Mouse (Mus musculus) liver, embryonic 13.5 days (tissue): ENCODE measurements around the gene Arpc1b. TPM values are rescaled to one million over a fixed set of nuclear protein-coding genes. Genes with fewer than 3 reads are reported as not detected.
"Not testable (repeated sequence)": the region's sequence is repeated elsewhere in the genome, so short reads cannot be mapped to it uniquely, and the experiment has no call there.

ENCODE experiments used
- ATAC-seq: fragments of 200-750 bp; cut with Nextera tagmentation; 2 replicates; pipeline ENCODE4 v1.8.0; 2017; ENCODE audit warnings: low read depth, mild to moderate bottlenecking, moderate number of reproducible peaks, moderate library complexity
- DNase-seq: peaks from one replicate; pipeline ENCODE4 v3.0.0; 2022
- H3K27ac ChIP-seq: fragments of 300-500 bp; sonication (generic); 2 replicates; pipeline ENCODE4 v1.5.1; 2015; ENCODE audit warnings: moderate library complexity, mild to moderate bottlenecking, inconsistent platforms
- H3K27me3 ChIP-seq: fragments of 300-500 bp; sonication (generic); 2 replicates; pipeline ENCODE4 v1.6.1; 2015; ENCODE audit warnings: mild to moderate bottlenecking, inconsistent platforms
- H3K36me3 ChIP-seq: fragments of 300-500 bp; sonication (generic); 2 replicates; pipeline ENCODE4 v1.6.1; 2015; ENCODE audit warnings: mild to moderate bottlenecking, inconsistent platforms
- H3K4me1 ChIP-seq: fragments of 300-500 bp; sonication (generic); replicated peaks from 2 replicates; pipeline ENCODE4 v1.6.1; 2015; ENCODE audit warnings: inconsistent platforms
- H3K4me2 ChIP-seq: fragments of 300-500 bp; sonication (generic); 2 replicates; pipeline ENCODE4 v1.6.1; 2015; ENCODE audit warnings: inconsistent platforms, mild to moderate bottlenecking, moderate library complexity
- H3K4me3 ChIP-seq: fragments of 300-500 bp; sonication (generic); replicated peaks from 2 replicates; pipeline ENCODE4 v1.5.1; 2015; ENCODE audit warnings: mild to moderate bottlenecking, inconsistent platforms
- H3K9ac ChIP-seq: fragments of 300-500 bp; sonication (generic); 2 replicates; pipeline ENCODE4 v1.6.1; 2015; ENCODE audit warnings: mild to moderate bottlenecking, inconsistent platforms
- H3K9me3 ChIP-seq: fragments of 300-500 bp; sonication (generic); replicated peaks from 2 replicates; pipeline ENCODE4 v1.6.1; 2016; ENCODE audit warnings: inconsistent platforms
- WGBS: fragments of 180-500 bp; shearing (Covaris S2); methylation state at CpG from one replicate; pipeline ENCODE4 v1.1.7; 2015; ENCODE audit not compliant: insufficient replicate concordance; 5-methylcytosine and 5-hydroxymethylcytosine counted together
- polyA plus RNA-seq: library from polyadenylated mRNA; unstranded; fragments of >200 nt; fragmentation: Nextera tagmentation; extraction: Ambion mirVana; gene quantifications from 2 replicates; pipeline ENCODE4 v1.2.1, GENCODE M21; 2015

Gene Arpc1b
- polyA plus RNA-seq, 1 experiment from 2014 or later: 163 TPM

GRCm38 (mm10) chr5:145088186-145088585 is 25.8 kb upstream of the Arpc1b start:
- no peak overlapping the region for H3K9ac ChIP-seq
- no peaks in the 10 kb centered on the region for H3K9me3 ChIP-seq
- H3K36me3 ChIP-seq: peaks cover 38% of the 10 kb centered on the region
- no peak overlapping the region for H3K27ac ChIP-seq
- peaks cover 24% of the 10 kb centered on the region for H3K4me1 ChIP-seq
- DNase-seq (no peak), ATAC-seq (no peak)
- 86% methylated on average over 2 of the region's 2 CpGs for WGBS
- H3K27me3 ChIP-seq: no peaks in the 10 kb centered on the region
- no peak overlapping the region for H3K4me3 ChIP-seq
- no peak overlapping the region for H3K4me2 ChIP-seq

GRCm38 (mm10) chr5:145089878-145090277 is 24.1 kb upstream of the Arpc1b start:
- 48% methylated on average over 3 of the region's 3 CpGs for WGBS

GRCm38 (mm10) chr5:145096195-145096594 is 17.8 kb upstream of the Arpc1b start:
- Histone ChIP-seq H3K9me3 (no peaks in the 10 kb centered on the region), H3K4me3 (no peak overlapping the region), H3K9ac (no peak overlapping the region), H3K27ac (no peak overlapping the region), H3K4me2 (no peak overlapping the region), H3K36me3 (peaks cover 97% of the 10 kb centered on the region), H3K4me1 (no peaks in the 10 kb centered on the region), H3K27me3 (no peaks in the 10 kb centered on the region)
- WGBS: 73% methylated on average over 4 of the region's 4 CpGs
- DNase-seq: no peak
- ATAC-seq: no peak

More at GRCm38 (mm10) chr5:145089878-145090277, 24.1 kb upstream of the Arpc1b start:
- no peak for ATAC-seq
- Histone ChIP-seq H3K27ac (no peak overlapping the region), H3K4me3 (no peak overlapping the region), H3K36me3 (peaks cover 54% of the 10 kb centered on the region), H3K4me1 (peaks cover 17% of the 10 kb centered on the region), H3K9ac (no peak overlapping the region), H3K27me3 (no peaks in the 10 kb centered on the region), H3K4me2 (no peak overlapping the region), H3K9me3 (no peaks in the 10 kb centered on the region)
- DNase-seq: no peak

GRCm38 (mm10) chr5:145098340-145098821 is 15.6 kb upstream of the Arpc1b start:
- ATAC-seq (no peak; the same call in 1 of the 2 replicates), DNase-seq (no peak)
- H3K9ac ChIP-seq: no peak overlapping the region
- H3K4me2 ChIP-seq: no peak overlapping the region
- H3K27ac ChIP-seq: no peak overlapping the region
- no peaks in the 10 kb centered on the region for H3K27me3 ChIP-seq
- H3K4me1 ChIP-seq: no peaks in the 10 kb centered on the region
- 55% methylated on average over 10 of the region's 10 CpGs for WGBS
- H3K36me3 ChIP-seq: peaks cover 95% of the 10 kb centered on the region
- no peak overlapping the region for H3K4me3 ChIP-seq
- no peaks in the 10 kb centered on the region for H3K9me3 ChIP-seq

GRCm38 (mm10) chr5:145100960-145101359 is 13.1 kb upstream of the Arpc1b start:
- Histone ChIP-seq H3K27me3 (no peaks in the 10 kb centered on the region), H3K4me3 (no peak overlapping the region), H3K4me1 (no peaks in the 10 kb centered on the region), H3K27ac (no peak overlapping the region), H3K36me3 (peaks cover 96% of the 10 kb centered on the region), H3K4me2 (no peak overlapping the region), H3K9ac (no peak overlapping the region), H3K9me3 (no peaks in the 10 kb centered on the region)
- DNase-seq (no peak), ATAC-seq (no peak)
- WGBS: 83% methylated on average over 9 of the region's 9 CpGs

- WGBS: 89% methylated on average over 11 of the region's 11 CpGs
- H3K9me3 ChIP-seq, H3K4me2 ChIP-seq, ATAC-seq, H3K27me3 ChIP-seq, DNase-seq, H3K4me1 ChIP-seq, H3K4me3 ChIP-seq, H3K27ac ChIP-seq, H3K9ac ChIP-seq: not testable (repeated sequence)
- peaks cover 96% of the 10 kb centered on the region for H3K36me3 ChIP-seq
These were observed 12.6 kb upstream of the Arpc1b start for GRCm38 (mm10) chr5:145101451-145101850.

- peak; percentile 49; the same call in 1 of the 2 replicates for ATAC-seq
- Histone ChIP-seq H3K4me3 (no peak overlapping the region), H3K27ac (no peak overlapping the region)
These were observed 11.3 kb upstream of the Arpc1b start for GRCm38 (mm10) chr5:145102706-145103105.

GRCm38 (mm10) chr5:145104328-145104727 is 9.7 kb upstream of the Arpc1b start:
- Histone ChIP-seq H3K9me3 (no peaks in the 10 kb centered on the region), H3K4me3 (no peak overlapping the region), H3K27ac (no peak overlapping the region), H3K36me3 (peaks cover 95% of the 10 kb centered on the region), H3K4me2 (no peak overlapping the region), H3K4me1 (peaks cover 6% of the 10 kb centered on the region), H3K9ac (no peak overlapping the region), H3K27me3 (no peaks in the 10 kb centered on the region)
- ATAC-seq: no peak
- WGBS: 90% methylated on average over 9 of the region's 9 CpGs
- no peak for DNase-seq

More at GRCm38 (mm10) chr5:145102706-145103105, 11.3 kb upstream of the Arpc1b start:
- no peaks in the 10 kb centered on the region for H3K4me1 ChIP-seq
- WGBS: 43% methylated on average over 4 of the region's 4 CpGs
- no peak overlapping the region for H3K4me2 ChIP-seq
- H3K9ac ChIP-seq: no peak overlapping the region
- no peak for DNase-seq
- H3K9me3 ChIP-seq: no peaks in the 10 kb centered on the region
- H3K36me3 ChIP-seq: peaks cover 97% of the 10 kb centered on the region
- no peaks in the 10 kb centered on the region for H3K27me3 ChIP-seq

GRCm38 (mm10) chr5:145105694-145106275 is 8.2 kb upstream of the Arpc1b start:
- H3K36me3 ChIP-seq: peaks cover 95% of the 10 kb centered on the region
- 89% methylated on average over 9 of the region's 9 CpGs for WGBS
- no peak overlapping the region for H3K27ac ChIP-seq
- DNase-seq (no peak), ATAC-seq (no peak)
- no peaks in the 10 kb centered on the region for H3K9me3 ChIP-seq
- H3K9ac ChIP-seq: no peak overlapping the region
- peaks cover 20% of the 10 kb centered on the region for H3K4me1 ChIP-seq
- no peak overlapping the region for H3K4me3 ChIP-seq
- no peaks in the 10 kb centered on the region for H3K27me3 ChIP-seq
- no peak overlapping the region for H3K4me2 ChIP-seq

GRCm38 (mm10) chr5:145110401-145110800 is 3.6 kb upstream of the Arpc1b start:
- DNase-seq (no peak), ATAC-seq (no peak)
- Histone ChIP-seq H3K27me3 (peaks cover 3% of the 10 kb centered on the region; the same call in 1 of the 2 replicates), H3K9me3 (no peaks in the 10 kb centered on the region), H3K9ac (no peak overlapping the region), H3K36me3 (peaks cover 55% of the 10 kb centered on the region), H3K4me1 (peaks cover 41% of the 10 kb centered on the region), H3K4me2 (no peak overlapping the region), H3K4me3 (no peak overlapping the region), H3K27ac (no peak overlapping the region)
- 58% methylated on average over 6 of the region's 6 CpGs for WGBS

- Histone ChIP-seq H3K9me3 (no peaks in the 10 kb centered on the region), H3K36me3 (peaks cover 33% of the 10 kb centered on the region), H3K4me1 (peaks cover 57% of the 10 kb centered on the region), H3K9ac (no peak overlapping the region), H3K27me3 (peaks cover 3% of the 10 kb centered on the region; the same call in 1 of the 2 replicates), H3K4me3 (no peak overlapping the region), H3K27ac (no peak overlapping the region), H3K4me2 (no peak overlapping the region)
- ATAC-seq (no peak), DNase-seq (no peak)
- WGBS: 72% methylated on average over 8 of the region's 8 CpGs
These were observed 1.4 kb upstream of the Arpc1b start for GRCm38 (mm10) chr5:145112566-145112965.

GRCm38 (mm10) chr5:145113416-145113815 is 599 bp upstream of the Arpc1b start:
- ATAC-seq (no peak), DNase-seq (no peak)
- peaks cover 3% of the 10 kb centered on the region; the same call in 1 of the 2 replicates for H3K27me3 ChIP-seq
- H3K4me1 ChIP-seq: peaks cover 57% of the 10 kb centered on the region
- H3K27ac ChIP-seq: no peak overlapping the region
- peak overlapping the region; percentile 69 for H3K4me3 ChIP-seq
- H3K9ac ChIP-seq: peak overlapping the region; percentile 74
- H3K4me2 ChIP-seq: peak overlapping the region; percentile 88
- WGBS: 33% methylated on average over 2 of the region's 2 CpGs
- H3K36me3 ChIP-seq: peaks cover 27% of the 10 kb centered on the region
- no peaks in the 10 kb centered on the region for H3K9me3 ChIP-seq
